Mouse (Mus musculus) limb, embryonic 14.5 days (tissue): ENCODE data around the gene Galk1. TPM values are rescaled to one million over a fixed set of nuclear protein-coding genes. Genes with fewer than 3 reads are reported as not detected.
A peak's percentile ranks its signal among the peaks of the same experiment; 100 is the strongest.

ENCODE experiments used
- ATAC-seq: fragments of 200-750 bp; cut with Nextera tagmentation; 2 replicates; pipeline ENCODE4 v1.8.0; 2017; ENCODE audit warnings: low read depth, moderate number of reproducible peaks, moderate TSS enrichment; ENCODE audit not compliant: low FRiP score
- DNase-seq: peaks from one replicate; pipeline ENCODE4 v3.0.0-alpha.2; 2015; ENCODE audit warnings: low spot score
- H3K27ac ChIP-seq: fragments of 300-500 bp; sonication (generic); replicated peaks from 2 replicates; pipeline ENCODE4 v1.5.1; 2014; ENCODE audit warnings: low read depth, mild to moderate bottlenecking, low read length, moderate library complexity, mixed read lengths
- H3K27me3 ChIP-seq: fragments of 300-500 bp; sonication (generic); 2 replicates; pipeline ENCODE4 v1.6.1; 2014; ENCODE audit warnings: low read length, mixed read lengths; ENCODE audit not compliant: control insufficient read depth, insufficient read depth
- H3K36me3 ChIP-seq: fragments of 300-500 bp; sonication (generic); 2 replicates; pipeline ENCODE4 v1.6.1; 2014; ENCODE audit warnings: mild to moderate bottlenecking, low read length, moderate library complexity, mixed read lengths; ENCODE audit not compliant: control insufficient read depth, insufficient read depth
- H3K4me1 ChIP-seq: fragments of 300-500 bp; sonication (generic); 2 replicates; pipeline ENCODE4 v1.6.1; 2014; ENCODE audit warnings: antibody characterized with exemption, low read length, mixed read lengths; ENCODE audit not compliant: control insufficient read depth, insufficient read depth
- H3K4me2 ChIP-seq: fragments of 300-500 bp; sonication (generic); replicated peaks from 2 replicates; pipeline ENCODE4 v1.6.1; 2014; ENCODE audit warnings: low read depth, mild to moderate bottlenecking, low read length, moderate library complexity; ENCODE audit not compliant: severe bottlenecking
- H3K4me3 ChIP-seq: fragments of 300-500 bp; sonication (generic); replicated peaks from 2 replicates; pipeline ENCODE4 v1.5.1; 2014; ENCODE audit warnings: low read length
- H3K9ac ChIP-seq: fragments of 300-500 bp; sonication (generic); 2 replicates; pipeline ENCODE4 v1.6.1; 2014; ENCODE audit warnings: mild to moderate bottlenecking, low read depth, low read length, moderate library complexity; ENCODE audit not compliant: severe bottlenecking
- H3K9me3 ChIP-seq: fragments of 300-500 bp; sonication (generic); 2 replicates; pipeline ENCODE4 v1.6.1; 2016; ENCODE audit warnings: low read length; ENCODE audit not compliant: control insufficient read depth
- POLR2A ChIP-seq: fragments of 200-500 bp; IDR thresholded peaks from 2 replicates; pipeline ENCODE4 v1.8.0; 2012; ENCODE audit warnings: inconsistent platforms, mild to moderate bottlenecking, moderate library complexity, borderline replicate concordance; ENCODE audit not compliant: insufficient read depth, insufficient read length; ENCODE audit errors: extremely low read depth
- WGBS: fragments of 180-500 bp; shearing (Covaris S2); extraction: QIAGEN DNeasy Blood & Tissue Kit; methylation state at CpG from one replicate; pipeline ENCODE4 v1.1.7; 2014; 5-methylcytosine and 5-hydroxymethylcytosine counted together
- polyA plus RNA-seq, 2 experiments: library from polyadenylated mRNA; depleted of rRNA in 1 of 2; stranded (reverse) in 1 of 2; unstranded in 1 of 2; fragments of >200 nt; fragmentation: Nextera tagmentation in 1 of 2; extraction: Ambion mirVana in 1 of 2; gene quantifications; 2 replicates each; pipeline versions ENCODE4 v1.2.1 to v1.2.3; 2012 to 2014

Galk1 gene
- polyA plus RNA-seq, 2 experiments: 115 to 164 TPM

GRCm38 (mm10) chr11:116008832-116009375 is 3.6 kb downstream of the Galk1 start:
- 82% methylated on average over 13 of the region's 13 CpGs for WGBS
- H3K4me1 ChIP-seq: peaks cover 23% of the 10 kb centered on the region
- no peak overlapping the region for H3K27ac ChIP-seq
- ATAC-seq (no peak), DNase-seq (no peak)
- H3K36me3 ChIP-seq: peaks cover 37% of the 10 kb centered on the region
- no peaks in the 10 kb centered on the region for H3K27me3 ChIP-seq
- H3K4me2 ChIP-seq: no peak overlapping the region
- no peak for TF ChIP-seq POLR2A
- no peak overlapping the region for H3K4me3 ChIP-seq
- H3K9ac ChIP-seq: no peak overlapping the region
- no peaks in the 10 kb centered on the region for H3K9me3 ChIP-seq

- no peak for TF ChIP-seq POLR2A
- no peak for ATAC-seq
- no peak overlapping the region for H3K4me2 ChIP-seq
- 84% methylated on average over 11 of the region's 11 CpGs for WGBS
- no peak overlapping the region for H3K27ac ChIP-seq
- H3K9ac ChIP-seq: no peak overlapping the region
- H3K4me1 ChIP-seq: peaks cover 23% of the 10 kb centered on the region
- no peak for DNase-seq
- H3K27me3 ChIP-seq: no peaks in the 10 kb centered on the region
- H3K9me3 ChIP-seq: no peaks in the 10 kb centered on the region
- H3K4me3 ChIP-seq: no peak overlapping the region
- H3K36me3 ChIP-seq: peaks cover 37% of the 10 kb centered on the region
Measured at GRCm38 (mm10) chr11:116008411-116008810, 4.1 kb downstream of the Galk1 start.

DNA sequence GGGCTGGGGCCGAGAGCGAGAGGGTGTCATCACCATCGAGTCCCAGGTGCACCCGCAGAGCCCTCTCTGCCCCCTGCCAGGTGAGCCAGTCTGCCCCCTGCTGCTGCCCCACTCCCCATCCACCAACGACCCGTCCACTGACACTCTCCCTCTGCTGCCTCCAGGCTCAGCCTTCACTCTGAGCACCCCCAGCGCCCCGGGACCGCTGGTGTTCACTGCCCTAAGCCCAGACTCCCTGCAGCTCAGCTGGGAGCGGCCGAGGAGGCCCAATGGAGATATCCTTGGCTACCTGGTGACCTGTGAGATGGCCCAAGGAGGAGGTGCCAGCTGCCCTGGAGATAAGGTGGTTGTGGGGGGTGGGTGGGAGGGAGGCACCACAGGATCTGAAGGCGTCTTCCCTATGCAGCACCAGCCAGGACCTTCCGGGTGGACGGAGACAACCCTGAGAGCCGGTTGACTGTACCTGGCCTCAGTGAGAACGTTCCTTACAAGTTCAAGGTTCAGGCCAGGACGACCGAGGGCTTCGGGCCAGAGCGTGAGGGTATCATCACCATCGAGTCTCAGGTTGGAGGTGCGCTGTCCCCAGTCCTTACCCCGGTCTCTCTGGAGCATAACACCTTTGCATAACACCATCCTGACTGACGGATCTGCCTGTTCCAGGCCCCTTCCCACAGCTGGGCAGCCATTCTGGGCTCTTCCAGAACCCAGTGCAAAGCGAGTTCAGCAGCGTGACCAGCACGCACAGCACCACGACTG is 5.2 kb downstream of the Galk1 start:
- DNase-seq (no peak), ATAC-seq (no peak)
- Histone ChIP-seq H3K27me3 (no peaks in the 10 kb centered on the region), H3K4me3 (no peak overlapping the region), H3K4me1 (peaks cover 18% of the 10 kb centered on the region), H3K4me2 (no peak overlapping the region), H3K9ac (no peak overlapping the region), H3K9me3 (no peaks in the 10 kb centered on the region; the same call in 1 of the 2 replicates), H3K36me3 (peaks cover 37% of the 10 kb centered on the region), H3K27ac (no peak overlapping the region)
- WGBS: 85% methylated on average over 25 of the region's 28 CpGs
- no peak for TF ChIP-seq POLR2A

DNA sequence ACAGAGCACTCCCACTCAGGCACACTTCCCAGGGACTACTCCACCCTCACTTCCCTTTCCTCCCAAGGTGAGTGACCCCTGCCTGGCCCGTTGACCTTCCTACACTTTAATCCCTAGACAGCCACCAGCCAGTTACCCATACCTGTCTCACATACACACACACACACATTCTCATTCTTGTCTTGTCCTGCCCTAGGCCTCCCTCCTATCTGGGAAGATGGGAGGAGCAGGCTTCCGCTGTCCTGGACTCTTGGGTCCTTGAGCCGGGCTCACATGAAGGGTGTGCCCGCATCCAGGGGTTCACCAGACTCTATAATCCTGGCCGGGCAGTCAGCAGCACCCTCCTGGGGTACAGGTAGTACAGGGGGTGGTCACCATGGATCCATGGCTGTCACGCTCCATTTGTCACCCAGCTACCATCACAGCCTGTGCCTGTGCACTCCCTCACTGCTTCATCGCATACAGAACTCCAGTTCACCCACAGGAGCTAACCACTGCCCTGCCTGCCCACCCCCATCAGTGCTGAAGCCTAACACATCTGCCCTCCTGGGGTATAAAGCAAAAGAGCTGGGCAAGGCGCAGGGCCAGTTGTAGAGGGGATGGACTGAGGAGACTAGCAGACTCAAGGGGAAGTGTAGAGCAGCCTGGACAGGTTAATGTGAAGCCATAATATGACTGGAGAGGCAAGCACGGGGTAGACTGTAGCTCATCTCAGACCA is 6.7 kb downstream of the Galk1 start:
- Histone ChIP-seq H3K9ac (peak overlapping the region; percentile 62; the same call in 1 of the 2 replicates), H3K36me3 (peaks cover 36% of the 10 kb centered on the region), H3K4me3 (peak overlapping the region; percentile 38; the same call in 1 of the 2 replicates), H3K27ac (no peak overlapping the region), H3K27me3 (no peaks in the 10 kb centered on the region), H3K4me1 (peaks cover 8% of the 10 kb centered on the region; the same call in 1 of the 2 replicates), H3K9me3 (no peaks in the 10 kb centered on the region; the same call in 1 of the 2 replicates), H3K4me2 (peak overlapping the region; percentile 69)
- ATAC-seq (no peak), DNase-seq (no peak)
- TF ChIP-seq POLR2A: no peak
- 65% methylated on average over 9 of the region's 9 CpGs for WGBS

- peak overlapping the region; percentile 38 for H3K4me3 ChIP-seq
- ATAC-seq (peak; percentile 64), DNase-seq (peak; percentile 75)
- peak overlapping the region; percentile 62 for H3K9ac ChIP-seq
- H3K4me1 ChIP-seq: peaks cover 8% of the 10 kb centered on the region; the same call in 1 of the 2 replicates
- H3K4me2 ChIP-seq: peak overlapping the region; percentile 69
- peak overlapping the region; percentile 45 for H3K27ac ChIP-seq
- 6% methylated on average over 51 of the region's 54 CpGs for WGBS
- 0 out of 2 replicates have a peak, but pooled peaks have one; percentile 22 for TF ChIP-seq POLR2A
- peaks cover 29% of the 10 kb centered on the region for H3K36me3 ChIP-seq
- H3K27me3 ChIP-seq: no peaks in the 10 kb centered on the region
- H3K9me3 ChIP-seq: no peaks in the 10 kb centered on the region; the same call in 1 of the 2 replicates
Measured at GRCm38 (mm10) chr11:116004840-116005700, 7.4 kb downstream of the Galk1 start.
